Comparison of ENCODE assay signal across 8 mouse cellular contexts in the genomic region with DNA sequence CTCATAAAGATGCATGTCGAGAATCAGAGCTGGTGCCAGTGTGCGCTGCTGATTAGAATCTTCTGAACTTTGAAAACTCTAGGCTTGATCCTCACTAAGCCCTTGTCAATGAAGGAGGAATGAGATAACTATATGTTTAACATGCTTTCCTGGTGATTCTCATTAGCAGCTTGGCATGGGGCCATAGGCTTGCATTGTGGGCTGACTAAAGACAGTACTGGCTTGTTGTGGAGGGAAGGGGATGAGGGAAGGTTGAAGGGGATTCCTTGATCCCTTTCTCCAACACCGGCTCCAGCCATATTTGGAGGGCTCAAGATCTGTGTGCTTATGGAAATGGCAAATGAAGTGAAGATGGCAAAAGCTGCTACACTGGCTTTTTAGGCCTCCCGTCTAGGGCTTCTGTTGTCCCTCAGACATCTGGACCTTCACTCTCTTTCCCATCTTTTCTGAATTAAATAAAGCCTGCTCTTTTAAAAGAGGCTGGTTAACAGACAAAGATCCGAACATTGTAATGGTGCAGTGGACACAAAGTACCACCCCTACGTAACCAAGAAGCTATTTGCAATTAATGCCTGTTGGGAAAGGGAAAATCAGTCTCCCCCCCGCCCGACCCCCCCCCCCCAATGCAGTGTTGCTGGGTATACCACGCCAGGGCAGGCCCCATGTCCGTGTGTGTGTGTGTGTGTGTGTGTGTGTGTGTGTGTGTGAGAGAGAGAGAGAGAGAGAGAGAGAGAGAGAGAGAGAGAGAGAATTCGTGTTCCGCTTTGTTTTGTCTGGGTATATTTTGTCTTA.
DNase-seq lines count a peak whose midpoint lies in the region; ATAC-seq lines count a peak whose summit lies in the region.

No protein-coding gene starts in this region.

- no peaks in the 10 kb centered on the region for H3K4me1 ChIP-seq in heart, embryonic 10.5 days
- no peaks in the 10 kb centered on the region for H3K4me1 ChIP-seq in hindbrain, embryonic 12.5 days
- peaks cover 5% of the 10 kb centered on the region; the same call in 1 of the 2 replicates for H3K4me1 ChIP-seq in midbrain, embryonic 11.5 days (ENCODE audit: control insufficient read depth, insufficient read depth, low read length)

- 44% methylated on average over 12 of the region's 12 CpGs for WGBS in heart, embryonic 10.5 days
- 28% methylated on average over 11 of the region's 12 CpGs for WGBS in hindbrain, embryonic 12.5 days
- WGBS in midbrain, embryonic 11.5 days = 20% methylated on average over 12 of the region's 12 CpGs

- H3K9me3 ChIP-seq in heart, embryonic 10.5 days = no peaks in the 10 kb centered on the region
- no peaks in the 10 kb centered on the region for H3K9me3 ChIP-seq in hindbrain, embryonic 12.5 days (replicated peaks)
- no peaks in the 10 kb centered on the region for H3K9me3 ChIP-seq in midbrain, embryonic 11.5 days (ENCODE audit: control insufficient read depth, low read length)

- no peaks in the 10 kb centered on the region for H3K36me3 ChIP-seq in heart, embryonic 10.5 days
- no peaks in the 10 kb centered on the region for H3K36me3 ChIP-seq in hindbrain, embryonic 12.5 days
- no peaks in the 10 kb centered on the region for H3K36me3 ChIP-seq in midbrain, embryonic 11.5 days (ENCODE audit: control insufficient read depth, insufficient read depth, low read length)

- H3K4me2 ChIP-seq in hindbrain, embryonic 12.5 days (replicated peaks) = peak overlapping the region; percentile 44
- H3K4me2 ChIP-seq in midbrain, embryonic 11.5 days = peak overlapping the region; percentile 42; the same call in 1 of the 2 replicates

- no peaks in the 10 kb centered on the region for H3K27me3 ChIP-seq in heart, embryonic 10.5 days (ENCODE audit: insufficient read depth, poor library complexity, severe bottlenecking)
- H3K27me3 ChIP-seq in hindbrain, embryonic 12.5 days = no peaks in the 10 kb centered on the region
- H3K27me3 ChIP-seq in midbrain, embryonic 11.5 days (ENCODE audit: control insufficient read depth, insufficient read depth, low read length) = no peaks in the 10 kb centered on the region

- no peak overlapping the region for H3K9ac ChIP-seq in hindbrain, embryonic 12.5 days
- peak overlapping the region; percentile 16; the same call in 1 of the 2 replicates for H3K9ac ChIP-seq in midbrain, embryonic 11.5 days (ENCODE audit: low read length)

- H3K4me3 ChIP-seq in heart, embryonic 10.5 days = peak overlapping the region; percentile 47; the same call in 1 of the 2 replicates
- no peak overlapping the region for H3K4me3 ChIP-seq in hindbrain, embryonic 12.5 days
- H3K4me3 ChIP-seq in midbrain, embryonic 11.5 days (ENCODE audit: low read depth, low read length) = no peak overlapping the region

- ATAC-seq in hindbrain, embryonic 12.5 days (ENCODE audit: low FRiP score) = no peak
- ATAC-seq in midbrain, embryonic 11.5 days (ENCODE audit: low FRiP score) = peak; percentile 66

- no peak overlapping the region for H3K27ac ChIP-seq in heart, embryonic 10.5 days
- H3K27ac ChIP-seq in hindbrain, embryonic 12.5 days = no peak overlapping the region
- peak overlapping the region; percentile 48 for H3K27ac ChIP-seq in midbrain, embryonic 11.5 days (ENCODE audit: low read depth, low read length)

- no peak for DNase-seq in heart, embryonic 10.5 days (ENCODE audit: low spot score)
- no peak for DNase-seq in heart, adult 8-10 months (ENCODE audit: low spot score)
- peak; percentile 1 for DNase-seq in NIH3T3 (ENCODE audit: low read depth)
- no peak for DNase-seq in midbrain, embryonic 11.5 days (ENCODE audit: low spot score, missing footprints)
- DNase-seq in testis, postnatal 14 days (ENCODE audit: low spot score) = no peak
- DNase-seq in left cerebral cortex, postnatal 36 days (ENCODE audit: low spot score in 2 of 2) = no peak
- no peak for DNase-seq in MN1 (ENCODE audit: low spot score)

- intact Hi-C loops in left cerebral cortex, postnatal 36 days (cut with DNase I) = no loop called here
